Comparison of ENCODE assay signal across 11 mouse cellular contexts in genomic region chr13:44419056-44419455, GRCm38 (mm10).
A peak's percentile ranks its signal among the peaks of the same experiment; 100 is the strongest.
DNase-seq lines count a peak whose midpoint lies in the region; ATAC-seq and TF ChIP-seq lines count a peak whose summit lies in the region.
"Had no signal": no experiment of that assay in that cellular context is flagged by ENCODE, and none has a peak within 500 bp of the region (broad histone marks: within the 10 kb centered on the region; RNA-seq: fewer than 3 reads in every experiment).

No protein-coding gene starts in this region.

- H3K36me3 ChIP-seq in kidney, adult 2 months (ENCODE audit: control insufficient read depth, insufficient read depth, low read length), result no peaks in the 10 kb centered on the region
- H3K36me3 ChIP-seq in liver, postnatal 0 days (replicated peaks; ENCODE audit: insufficient read depth, low read length), result no peaks in the 10 kb centered on the region

- no peak overlapping the region for H3K4me3 ChIP-seq in kidney, adult 2 months (ENCODE audit: insufficient read depth, low read depth, low read length)
- no peak overlapping the region for H3K4me3 ChIP-seq in liver, postnatal 0 days (ENCODE audit: low read depth, low read length)

- no peak for TF ChIP-seq EP300 in liver, postnatal 0 days (IDR thresholded peaks at IDR 0.05; ENCODE audit: low read depth)

- ATAC-seq in liver, postnatal 0 days, result peak; percentile 7; the same call in 1 of the 2 replicates
- no peak for ATAC-seq in activated CD4-positive, CD25-positive, alpha-beta regulatory T cell, adult 4 months
- ATAC-seq: CD4-positive, CD25-positive, alpha-beta regulatory T cell, adult 4 months; Patski had no signal

- peak overlapping the region; percentile 76 for H3K27ac ChIP-seq in kidney, adult 2 months (ENCODE audit: insufficient read depth, low read depth, low read length)
- H3K27ac ChIP-seq in liver, postnatal 0 days (ENCODE audit: low read depth), result peak overlapping the region; percentile 80

- no peak for TF ChIP-seq CTCF in kidney, adult 2 months (conservative IDR thresholded peaks at IDR 0.05; ENCODE audit: insufficient read depth, insufficient read length, low read depth, low read length)
- no peak for TF ChIP-seq CTCF in liver, postnatal 0 days (IDR thresholded peaks at IDR 0.05; ENCODE audit: low read depth)

- TF ChIP-seq POLR2A in kidney, adult 2 months (IDR thresholded peaks at IDR 0.05; ENCODE audit: low read depth, low read length), result no peak

- peaks cover 39% of the 10 kb centered on the region for H3K4me1 ChIP-seq in kidney, adult 2 months (ENCODE audit: control insufficient read depth, insufficient read depth, low read length)
- H3K4me1 ChIP-seq in liver, postnatal 0 days (ENCODE audit: insufficient read depth), result peaks cover 19% of the 10 kb centered on the region

- H3K4me2 ChIP-seq in liver, postnatal 0 days (ENCODE audit: low read depth, low read length), result peak overlapping the region; percentile 53

- no peak overlapping the region for H3K9ac ChIP-seq in liver, postnatal 0 days (replicated peaks)

- no peaks in the 10 kb centered on the region for H3K27me3 ChIP-seq in kidney, adult 2 months (replicated peaks; ENCODE audit: control insufficient read depth, insufficient read depth, low read length)
- H3K27me3 ChIP-seq in liver, postnatal 0 days (ENCODE audit: insufficient read depth, low read length), result no peaks in the 10 kb centered on the region
- H3K27me3 ChIP-seq: Patski had no signal

- 78% methylated on average over 8 of the region's 8 CpGs for whole genome bisulfite sequencing in kidney, adult 2 months
- 55% methylated on average over 8 of the region's 8 CpGs for WGBS in liver, postnatal 0 days (ENCODE audit: insufficient replicate concordance)

- no peak for DNase-seq in kidney, adult 2 months
- DNase-seq in kidney, postnatal 10 days, result no peak
- peak; percentile 6 to 31 for DNase-seq in spleen, postnatal 36 days (ENCODE audit: low spot score in 2 of 2)
- no peak for DNase-seq in spleen, adult 18-20 months
- peak; percentile 37 for DNase-seq in liver, postnatal 0 days
- DNase-seq in ovary, postnatal 14 days (ENCODE audit: low spot score), result no peak
- no peak for DNase-seq in layer of hippocampus, adult 9-11 months
- DNase-seq: cerebellum, adult 9-11 months had no signal

- no peaks in the 10 kb centered on the region for H3K9me3 ChIP-seq in liver, postnatal 0 days (ENCODE audit: low read length)

Comparison
In these comparisons a context has a peak if more than half of its experiments do, and no peak if none do; other contexts are left out.
1. DNase-seq: peak in spleen, postnatal 36 days (2 of 2) and liver, postnatal 0 days (single experiment); none in kidney, adult 2 months (single experiment), kidney, postnatal 10 days (single experiment), spleen, adult 18-20 months (0 of 2), ovary, postnatal 14 days (single experiment) and layer of hippocampus, adult 9-11 months (single experiment).